Mouse (Mus musculus) testis, adult 2 months (tissue): ENCODE measurements around the gene Rab22a. TPM values are rescaled to one million over a fixed set of nuclear protein-coding genes. Genes with fewer than 3 reads are reported as not detected.

Experiments
- H3K27ac ChIP-seq: fragments of 200-500 bp; 2 replicates; pipeline ENCODE4 v1.5.1; 2012; ENCODE audit warnings: low read depth, low read length; ENCODE audit not compliant: control insufficient read depth, insufficient read depth
- H3K27me3 ChIP-seq: fragments of 200-500 bp; 2 replicates; pipeline ENCODE4 v1.6.1; 2012; ENCODE audit warnings: mild to moderate bottlenecking, low read length, moderate library complexity; ENCODE audit not compliant: control insufficient read depth, insufficient read depth
- H3K36me3 ChIP-seq: fragments of 200-500 bp; 2 replicates; pipeline ENCODE4 v1.6.1; 2012; ENCODE audit warnings: mild to moderate bottlenecking, low read length; ENCODE audit not compliant: control insufficient read depth, insufficient read depth
- H3K4me1 ChIP-seq: fragments of 200-500 bp; 2 replicates; pipeline ENCODE4 v1.6.1; 2012; ENCODE audit warnings: low read length; ENCODE audit not compliant: control insufficient read depth, insufficient read depth
- H3K4me3 ChIP-seq: fragments of 200-500 bp; 2 replicates; pipeline ENCODE4 v1.5.1; 2012; ENCODE audit warnings: low read depth, mild to moderate bottlenecking, low read length, moderate library complexity, mixed read lengths; ENCODE audit not compliant: control insufficient read depth
- CTCF ChIP-seq: fragments of 200-500 bp; IDR thresholded peaks from 2 replicates; pipeline ENCODE4 v1.5.1; 2012; ENCODE audit warnings: low read depth, mild to moderate bottlenecking, inconsistent platforms, low read length, moderate library complexity; ENCODE audit not compliant: control insufficient read depth, insufficient read depth, insufficient replicate concordance
- POLR2A ChIP-seq: fragments of 200-500 bp; IDR thresholded peaks from 2 replicates; pipeline ENCODE4 v1.6.1; 2012; ENCODE audit warnings: low read depth, mild to moderate bottlenecking, inconsistent platforms, low read length, moderate library complexity; ENCODE audit not compliant: control insufficient read depth
- polyA plus RNA-seq: library from polyadenylated mRNA; depleted of rRNA; stranded (reverse); fragments of >200 nt; gene quantifications from 2 replicates; pipeline ENCODE4 v1.2.3, GENCODE M21; 2012

Gene Rab22a
- polyA plus RNA-seq, 1 experiment: 21.6 TPM

DNA sequence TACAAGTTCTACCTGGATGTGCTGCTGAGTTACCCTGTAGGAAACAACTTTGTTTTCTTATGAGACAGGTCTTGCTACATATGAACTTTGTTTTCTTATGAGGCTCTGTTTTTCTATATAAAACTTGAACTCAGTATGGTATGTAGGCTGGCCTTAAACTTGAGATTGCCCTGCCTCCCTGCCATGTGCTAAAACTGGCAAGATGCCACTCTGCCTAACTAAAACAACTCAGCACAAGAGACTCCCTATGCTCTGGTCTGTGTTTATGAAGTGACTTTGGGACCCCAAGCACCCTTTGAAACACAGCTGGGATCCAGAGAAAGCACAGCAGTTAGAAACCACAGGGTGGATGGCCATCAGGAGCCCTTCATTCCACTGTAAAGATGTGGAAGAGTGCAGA is 18.2 kb upstream of the Rab22a start:
- Histone ChIP-seq H3K4me1 (no peaks in the 10 kb centered on the region), H3K27ac (no peak overlapping the region), H3K27me3 (no peaks in the 10 kb centered on the region), H3K36me3 (no peaks in the 10 kb centered on the region), H3K4me3 (no peak overlapping the region)
- TF ChIP-seq CTCF: no peak

DNA sequence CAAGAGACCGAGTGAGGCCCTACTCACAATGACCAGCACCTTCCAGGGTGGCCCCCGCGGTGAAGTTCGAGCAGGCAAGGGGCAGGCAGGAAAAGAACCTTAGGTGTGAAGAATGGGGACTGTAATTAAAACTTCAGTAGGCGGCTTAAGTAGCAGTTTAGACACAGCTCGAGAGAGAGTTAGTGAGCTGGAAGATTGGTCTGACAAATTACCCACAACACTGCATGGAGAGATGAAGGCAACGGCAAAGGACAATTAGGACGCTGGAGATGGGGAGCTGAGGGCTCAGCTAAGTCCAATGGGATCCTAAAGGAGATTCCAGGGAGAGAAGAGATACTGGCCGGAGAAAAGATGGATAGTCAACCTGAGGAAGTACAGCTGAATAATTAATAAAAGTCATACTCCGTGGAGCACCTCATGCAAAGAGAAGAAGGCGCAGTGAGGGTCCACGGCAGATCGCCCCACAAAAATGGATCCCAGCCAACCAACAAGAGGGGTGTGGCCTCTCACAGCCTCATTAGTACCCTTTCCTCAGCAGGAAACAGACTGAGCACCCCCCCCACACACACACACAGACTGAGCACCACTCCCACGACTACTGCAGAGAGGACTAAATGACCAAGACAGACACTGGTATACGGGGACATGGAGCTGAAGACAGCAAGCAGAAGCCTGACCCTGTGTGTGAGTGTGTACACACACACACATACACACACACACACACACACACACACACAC is 17.1 kb upstream of the Rab22a start:
- no peak overlapping the region for H3K4me3 ChIP-seq

DNA sequence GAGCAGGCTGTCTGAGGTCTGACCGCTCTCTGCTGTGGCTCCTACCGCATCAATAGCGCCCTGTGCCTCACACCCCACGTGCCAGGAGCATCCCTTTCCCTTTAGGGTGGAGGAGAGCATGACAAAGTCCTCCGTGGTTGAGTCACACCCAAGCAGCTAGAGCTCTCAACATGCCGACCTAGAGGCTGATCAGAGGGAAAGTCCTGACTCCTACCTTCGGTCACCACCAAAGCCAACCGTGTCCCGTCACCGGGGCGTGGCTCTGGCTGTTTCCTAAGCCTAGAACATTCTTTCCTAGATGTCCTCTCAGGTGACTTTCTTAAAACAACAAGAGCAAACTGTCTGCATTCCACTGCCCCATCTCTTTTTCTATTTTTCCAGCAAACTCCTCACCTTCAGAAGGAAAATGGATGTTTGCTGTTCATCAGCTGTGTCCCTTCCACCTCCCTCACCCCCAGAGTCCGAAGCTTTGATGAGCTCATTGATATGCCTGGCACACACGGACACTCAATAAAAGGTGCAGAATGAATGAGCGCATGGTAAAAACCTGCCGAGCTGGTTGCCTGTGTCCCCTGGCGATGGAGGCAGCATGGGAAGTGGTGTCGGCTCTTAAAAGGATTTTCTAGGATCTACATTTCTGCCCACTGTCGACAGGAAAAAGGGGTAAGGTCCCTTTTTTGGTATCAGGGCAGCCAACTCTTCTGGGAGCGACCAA is 12.2 kb upstream of the Rab22a start:
- H3K27me3 ChIP-seq: no peaks in the 10 kb centered on the region
- no peaks in the 10 kb centered on the region for H3K4me1 ChIP-seq
- no peaks in the 10 kb centered on the region for H3K36me3 ChIP-seq
- no peak overlapping the region for H3K27ac ChIP-seq
- no peak overlapping the region for H3K4me3 ChIP-seq
- TF ChIP-seq POLR2A (no peak), CTCF (no peak)

More for the DNA sequence above, 17.1 kb upstream of the Rab22a start:
- no peaks in the 10 kb centered on the region for H3K36me3 ChIP-seq
- no peak overlapping the region for H3K27ac ChIP-seq
- TF ChIP-seq POLR2A: no peak
- no peak for TF ChIP-seq CTCF
- H3K4me1 ChIP-seq: no peaks in the 10 kb centered on the region
- H3K27me3 ChIP-seq: no peaks in the 10 kb centered on the region

DNA sequence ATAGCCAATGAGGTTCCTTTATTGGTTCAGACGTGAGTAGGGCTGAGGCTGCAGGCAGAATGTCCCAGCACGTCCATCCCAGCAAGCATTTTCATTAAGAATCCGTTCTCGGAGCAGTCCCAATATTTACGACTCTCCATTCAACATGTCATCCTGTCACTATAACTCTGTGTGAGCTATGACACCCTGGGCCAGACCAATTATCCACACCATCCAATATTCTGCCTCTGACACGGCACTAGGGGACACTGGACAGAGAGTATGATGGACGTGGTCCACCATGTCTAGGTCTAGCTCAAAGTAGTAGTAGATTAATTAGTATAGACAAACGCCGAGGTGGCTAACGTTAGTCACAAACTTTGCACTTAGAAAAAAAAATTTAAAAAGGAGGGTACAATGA is 9.8 kb upstream of the Rab22a start:
- Histone ChIP-seq H3K36me3 (no peaks in the 10 kb centered on the region), H3K27me3 (no peaks in the 10 kb centered on the region), H3K4me1 (no peaks in the 10 kb centered on the region), H3K27ac (no peak overlapping the region), H3K4me3 (no peak overlapping the region)
- TF ChIP-seq POLR2A (no peak), CTCF (no peak)

DNA sequence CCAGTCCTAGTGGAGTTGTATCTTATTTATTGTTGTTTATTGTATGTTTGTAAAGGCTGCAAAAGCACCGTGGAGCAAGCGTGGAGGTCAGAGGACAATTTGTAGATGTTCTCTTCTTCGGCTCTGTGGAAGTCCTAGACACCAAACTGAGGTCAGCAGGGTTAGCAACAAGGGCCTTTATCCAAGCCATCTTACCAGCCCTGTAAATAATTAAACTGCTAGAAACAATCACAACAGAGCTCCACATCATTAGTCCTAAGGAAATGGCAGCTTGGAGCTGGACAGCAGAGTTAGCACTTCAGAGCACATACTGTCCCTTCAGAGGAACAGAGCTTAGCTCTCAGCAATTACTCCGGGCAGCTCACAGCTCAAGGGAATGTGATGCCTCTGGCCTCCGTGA is 6.0 kb upstream of the Rab22a start:
- no peaks in the 10 kb centered on the region for H3K27me3 ChIP-seq
- no peaks in the 10 kb centered on the region for H3K4me1 ChIP-seq
- no peaks in the 10 kb centered on the region for H3K36me3 ChIP-seq
- H3K27ac ChIP-seq: no peak overlapping the region
- TF ChIP-seq CTCF (no peak), POLR2A (no peak)
- H3K4me3 ChIP-seq: no peak overlapping the region

DNA sequence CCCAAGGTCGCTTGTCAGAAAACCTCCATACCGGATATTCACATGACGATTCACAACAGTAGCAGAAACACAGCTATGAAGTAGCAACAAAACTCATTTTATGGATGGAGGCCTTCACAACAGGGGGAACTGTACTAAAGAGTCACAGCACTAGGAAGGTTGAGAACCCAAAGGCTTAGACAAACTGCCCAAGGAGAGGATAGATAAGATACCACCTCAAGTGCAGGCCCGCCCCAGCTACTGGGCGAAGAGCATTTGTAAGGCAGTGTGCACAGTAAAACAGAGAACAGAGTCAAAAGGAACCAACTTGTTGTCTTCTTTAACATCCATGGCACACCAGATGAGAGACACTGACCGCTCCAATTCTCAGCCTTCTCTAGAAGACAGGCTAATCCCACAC is 1.8 kb upstream of the Rab22a start:
- H3K27ac ChIP-seq: no peak overlapping the region
- TF ChIP-seq CTCF (no peak), POLR2A (no peak)
- H3K27me3 ChIP-seq: no peaks in the 10 kb centered on the region
- H3K36me3 ChIP-seq: peaks cover 4% of the 10 kb centered on the region; the same call in 1 of the 2 replicates
- H3K4me1 ChIP-seq: peaks cover 7% of the 10 kb centered on the region
- peak overlapping the region; percentile 97; the same call in 1 of the 2 replicates for H3K4me3 ChIP-seq

DNA sequence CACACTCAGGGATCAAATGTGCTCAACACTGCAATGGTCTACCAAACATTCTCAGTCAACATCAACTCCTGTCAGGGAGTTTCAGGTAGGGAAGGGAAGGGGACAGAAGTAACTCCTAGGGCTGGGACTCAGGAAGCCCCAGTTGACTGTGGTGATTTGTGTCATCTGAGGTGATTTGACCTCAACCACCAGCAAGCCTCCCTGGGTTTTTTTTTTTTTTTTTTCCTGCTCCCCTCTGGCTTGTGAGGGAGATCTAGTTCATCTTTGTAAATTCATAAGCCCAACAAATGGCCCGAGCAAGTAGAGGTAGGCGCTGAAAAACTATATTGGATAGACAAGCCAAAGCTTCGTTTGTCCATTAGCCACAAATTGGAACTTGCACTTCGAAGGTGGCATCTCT is 1.0 kb upstream of the Rab22a start:
- TF ChIP-seq POLR2A (no peak), CTCF (no peak)
- H3K27ac ChIP-seq: peak overlapping the region; percentile 84
- no peaks in the 10 kb centered on the region for H3K27me3 ChIP-seq
- peak overlapping the region; percentile 97 for H3K4me3 ChIP-seq
- H3K36me3 ChIP-seq: peaks cover 4% of the 10 kb centered on the region; the same call in 1 of the 2 replicates
- H3K4me1 ChIP-seq: peaks cover 7% of the 10 kb centered on the region
